Mouse (Mus musculus) liver, postnatal 0 days (tissue): ENCODE results near the gene Scgb1a1. TPM values are rescaled to one million over a fixed set of nuclear protein-coding genes. Genes with fewer than 3 reads are reported as not detected.
A peak's percentile ranks its signal among the peaks of the same experiment; 100 is the strongest.
"Not testable (repeated sequence)": the region's sequence is repeated elsewhere in the genome, so short reads cannot be mapped to it uniquely, and the experiment has no call there.

ENCODE experiments used
- ATAC-seq: fragments of 200-750 bp; cut with Nextera tagmentation; 2 replicates; pipeline ENCODE4 v1.8.0; 2017; ENCODE audit warnings: mild to moderate bottlenecking, moderate library complexity
- DNase-seq: peaks from one replicate; pipeline ENCODE4 v3.0.0-alpha.2; 2016
- H3K27ac ChIP-seq: fragments of 300-500 bp; sonication (generic); 2 replicates; pipeline ENCODE4 v1.5.1; 2014; ENCODE audit warnings: antibody characterized with exemption, moderate library complexity, mild to moderate bottlenecking, low read depth
- H3K27me3 ChIP-seq: fragments of 300-500 bp; sonication (generic); 2 replicates; pipeline ENCODE4 v1.6.1; 2014; ENCODE audit warnings: low read length, control low read depth, mixed read lengths; ENCODE audit not compliant: insufficient read depth
- H3K36me3 ChIP-seq: fragments of 300-500 bp; sonication (generic); replicated peaks from 2 replicates; pipeline ENCODE4 v1.6.1; 2014; ENCODE audit warnings: mild to moderate bottlenecking, control low read depth, low read length, moderate library complexity, mixed read lengths; ENCODE audit not compliant: insufficient read depth
- H3K4me1 ChIP-seq: fragments of 300-500 bp; sonication (generic); 2 replicates; pipeline ENCODE4 v1.6.1; 2014; ENCODE audit warnings: antibody characterized with exemption, mild to moderate bottlenecking, control low read depth; ENCODE audit not compliant: insufficient read depth
- H3K4me2 ChIP-seq: fragments of 300-500 bp; sonication (generic); 2 replicates; pipeline ENCODE4 v1.6.1; 2014; ENCODE audit warnings: low read depth, mild to moderate bottlenecking, low read length, moderate library complexity, mixed read lengths
- H3K4me3 ChIP-seq: fragments of 300-500 bp; sonication (generic); 2 replicates; pipeline ENCODE4 v1.5.1; 2014; ENCODE audit warnings: low read depth, low read length
- H3K9ac ChIP-seq: fragments of 300-500 bp; sonication (generic); replicated peaks from 2 replicates; pipeline ENCODE4 v1.6.1; 2014; ENCODE audit warnings: mild to moderate bottlenecking, moderate library complexity
- H3K9me3 ChIP-seq: fragments of 300-500 bp; sonication (generic); 2 replicates; pipeline ENCODE4 v1.6.1; 2016; ENCODE audit warnings: mild to moderate bottlenecking, control low read depth, low read length, mixed read lengths
- CTCF ChIP-seq: sonication (generic); IDR thresholded peaks from 2 replicates; pipeline ENCODE4 v1.5.1; 2016; ENCODE audit warnings: antibody characterized with exemption, low read depth
- EP300 ChIP-seq: IDR thresholded peaks from 2 replicates; pipeline ENCODE4 v1.6.1; 2016; ENCODE audit warnings: antibody characterized with exemption, low read depth, mild to moderate bottlenecking
- WGBS: fragments of 180-500 bp; shearing (Covaris S2); extraction: QIAGEN DNeasy Blood & Tissue Kit; methylation state at CpG from one replicate; pipeline ENCODE4 v1.1.7; 2014; ENCODE audit not compliant: insufficient replicate concordance; 5-methylcytosine and 5-hydroxymethylcytosine counted together
- polyA plus RNA-seq: library from polyadenylated mRNA; unstranded; fragments of >200 nt; fragmentation: Nextera tagmentation; extraction: Ambion mirVana; gene quantifications from 2 replicates; pipeline ENCODE4 v1.2.1, GENCODE M21; 2015

Scgb1a1 gene
- polyA plus RNA-seq, 1 experiment from 2014 or later: 0.85 TPM

- no peak overlapping the region for H3K27ac ChIP-seq
- H3K4me2 ChIP-seq: no peak overlapping the region
- no peak overlapping the region for H3K4me3 ChIP-seq
- H3K4me1 ChIP-seq: no peaks in the 10 kb centered on the region; the same call in 1 of the 2 replicates
- no peak for ATAC-seq
- H3K27me3 ChIP-seq: no peaks in the 10 kb centered on the region
- H3K9ac ChIP-seq: no peak overlapping the region
- WGBS: 53% methylated on average over 5 of the region's 5 CpGs
- no peak for DNase-seq
- H3K36me3 ChIP-seq: no peaks in the 10 kb centered on the region
- H3K9me3 ChIP-seq: no peaks in the 10 kb centered on the region
- no peak for TF ChIP-seq CTCF
- no peak for TF ChIP-seq EP300
Observed at GRCm38 (mm10) chr19:9095111-9095510, 7.4 kb upstream of the Scgb1a1 start.

GRCm38 (mm10) chr19:9090709-9091108, 3.0 kb upstream of the Scgb1a1 start:
- no peaks in the 10 kb centered on the region for H3K9me3 ChIP-seq
- no peaks in the 10 kb centered on the region for H3K27me3 ChIP-seq
- WGBS: 36% methylated on average over 2 of the region's 2 CpGs
- no peak overlapping the region for H3K4me3 ChIP-seq
- no peak overlapping the region for H3K9ac ChIP-seq
- H3K4me1 ChIP-seq: no peaks in the 10 kb centered on the region; the same call in 1 of the 2 replicates
- TF ChIP-seq EP300: 0 out of 2 replicates have a peak, but pooled peaks have one; percentile 22
- TF ChIP-seq CTCF: 0 out of 2 replicates have a peak, but pooled peaks have one; percentile 7
- DNase-seq (peak; percentile 47), ATAC-seq (peak; percentile 99)
- peak overlapping the region; percentile 85 for H3K27ac ChIP-seq
- H3K4me2 ChIP-seq: no peak overlapping the region
- no peaks in the 10 kb centered on the region for H3K36me3 ChIP-seq

- Histone ChIP-seq H3K4me1 (no peaks in the 10 kb centered on the region; the same call in 1 of the 2 replicates), H3K27ac (peak overlapping the region; percentile 85), H3K36me3 (no peaks in the 10 kb centered on the region), H3K27me3 (no peaks in the 10 kb centered on the region), H3K9me3 (no peaks in the 10 kb centered on the region), H3K9ac (no peak overlapping the region), H3K4me2 (no peak overlapping the region), H3K4me3 (no peak overlapping the region)
- TF ChIP-seq CTCF: no peak
- TF ChIP-seq EP300: no peak
- peak; percentile 57 for ATAC-seq
- no peak for DNase-seq
- 56% methylated on average over 4 of the region's 4 CpGs for WGBS
Observed at GRCm38 (mm10) chr19:9090191-9090590, 2.4 kb upstream of the Scgb1a1 start.

GRCm38 (mm10) chr19:9083892-9084291, 3.9 kb downstream of the Scgb1a1 start:
- H3K36me3 ChIP-seq, H3K4me1 ChIP-seq, H3K27ac ChIP-seq, H3K4me2 ChIP-seq, DNase-seq, H3K4me3 ChIP-seq, H3K9ac ChIP-seq, ATAC-seq, H3K27me3 ChIP-seq, H3K9me3 ChIP-seq: not testable (repeated sequence)
- 51% methylated on average over 2 of the region's 2 CpGs for WGBS

GRCm38 (mm10) chr19:9083010-9083355, 4.8 kb downstream of the Scgb1a1 start:
- WGBS: 85% methylated on average over 2 of the region's 2 CpGs
- Histone ChIP-seq H3K4me1 (peaks cover 5% of the 10 kb centered on the region; the same call in 1 of the 2 replicates), H3K4me2 (peak overlapping the region; percentile 16; the same call in 1 of the 2 replicates), H3K9ac (no peak overlapping the region), H3K36me3 (no peaks in the 10 kb centered on the region), H3K27me3 (no peaks in the 10 kb centered on the region), H3K9me3 (no peaks in the 10 kb centered on the region), H3K27ac (no peak overlapping the region), H3K4me3 (no peak overlapping the region)
- ATAC-seq (no peak; the same call in 1 of the 2 replicates), DNase-seq (no peak)
- TF ChIP-seq CTCF (no peak), EP300 (no peak)

- no peaks in the 10 kb centered on the region for H3K27me3 ChIP-seq
- H3K9ac ChIP-seq: no peak overlapping the region
- DNase-seq (peak; percentile 88), ATAC-seq (peak; percentile 92)
- no peaks in the 10 kb centered on the region for H3K9me3 ChIP-seq
- no peak overlapping the region for H3K4me3 ChIP-seq
- H3K4me1 ChIP-seq: peaks cover 8% of the 10 kb centered on the region; the same call in 1 of the 2 replicates
- TF ChIP-seq EP300 (no peak), CTCF (peak; percentile 98)
- H3K4me2 ChIP-seq: peak overlapping the region; percentile 16; the same call in 1 of the 2 replicates
- WGBS: 19% methylated on average over 23 of the region's 23 CpGs
- no peaks in the 10 kb centered on the region for H3K36me3 ChIP-seq
- H3K27ac ChIP-seq: no peak overlapping the region
Observed at GRCm38 (mm10) chr19:9082191-9083009, 5.4 kb downstream of the Scgb1a1 start.
